Mouse (Mus musculus): Measurements from ENCODE around the gene Aldob. TPM values are rescaled to one million over a fixed set of nuclear protein-coding genes. Genes with fewer than 3 reads are reported as not detected.
"Not testable (repeated sequence)": the region's sequence is repeated elsewhere in the genome, so short reads cannot be mapped to it uniquely, and the experiment has no call there.

The Aldob gene
- polyA plus RNA-seq, 1 experiment from 2014 or later: not detected

GRCm38 (mm10) chr4:49514441-49514840 is 34.9 kb downstream of the Aldob start:
- WGBS: 95% methylated on average over 6 of the region's 6 CpGs
- DNase-seq (ENCODE audit: low spot score, missing footprints): no peak
- no peak overlapping the region for H3K4me3 ChIP-seq (ENCODE audit: low read depth, low read length)
- H3K4me2 ChIP-seq: no peak overlapping the region
- peaks cover 2% of the 10 kb centered on the region; the same call in 1 of the 2 replicates for H3K36me3 ChIP-seq (ENCODE audit: control insufficient read depth, insufficient read depth, low read length)
- no peak overlapping the region for H3K27ac ChIP-seq (ENCODE audit: low read depth, low read length)
- no peaks in the 10 kb centered on the region for H3K4me1 ChIP-seq (ENCODE audit: control insufficient read depth, insufficient read depth, low read length)
- no peaks in the 10 kb centered on the region for H3K9me3 ChIP-seq (ENCODE audit: control insufficient read depth, low read length)
- H3K9ac ChIP-seq (ENCODE audit: low read length): no peak overlapping the region
- H3K27me3 ChIP-seq (ENCODE audit: control insufficient read depth, insufficient read depth, low read length): no peaks in the 10 kb centered on the region
- no peak for ATAC-seq (ENCODE audit: low FRiP score)

- H3K36me3 ChIP-seq (ENCODE audit: control insufficient read depth, insufficient read depth, low read length): peaks cover 2% of the 10 kb centered on the region; the same call in 1 of the 2 replicates
- H3K9me3 ChIP-seq (ENCODE audit: control insufficient read depth, low read length): no peaks in the 10 kb centered on the region
- ATAC-seq (ENCODE audit: low FRiP score) (no peak), DNase-seq (ENCODE audit: low spot score, missing footprints) (peak; percentile 78)
- no peak overlapping the region for H3K9ac ChIP-seq (ENCODE audit: low read length)
- H3K4me3 ChIP-seq (ENCODE audit: low read depth, low read length): no peak overlapping the region
- no peak overlapping the region for H3K4me2 ChIP-seq
- WGBS: 87% methylated on average over 4 of the region's 4 CpGs
- H3K27ac ChIP-seq (ENCODE audit: low read depth, low read length): no peak overlapping the region
- H3K27me3 ChIP-seq (ENCODE audit: control insufficient read depth, insufficient read depth, low read length): no peaks in the 10 kb centered on the region
- H3K4me1 ChIP-seq (ENCODE audit: control insufficient read depth, insufficient read depth, low read length): no peaks in the 10 kb centered on the region
Observed at GRCm38 (mm10) chr4:49512636-49513035, 36.7 kb downstream of the Aldob start.

GRCm38 (mm10) chr4:49510236-49510835 is 39.0 kb downstream of the Aldob start:
- not testable (repeated sequence) for H3K27ac ChIP-seq (ENCODE audit: low read depth, low read length); H3K9ac ChIP-seq (ENCODE audit: low read length); H3K4me1 ChIP-seq (ENCODE audit: control insufficient read depth, insufficient read depth, low read length); H3K4me2 ChIP-seq; H3K9me3 ChIP-seq (ENCODE audit: control insufficient read depth, low read length); DNase-seq (ENCODE audit: low spot score, missing footprints); ATAC-seq (ENCODE audit: low FRiP score); H3K4me3 ChIP-seq (ENCODE audit: low read depth, low read length); H3K27me3 ChIP-seq (ENCODE audit: control insufficient read depth, insufficient read depth, low read length); H3K36me3 ChIP-seq (ENCODE audit: control insufficient read depth, insufficient read depth, low read length)
- 92% methylated on average over 1 of the region's 1 CpGs for WGBS

- WGBS: 91% methylated on average over 2 of the region's 2 CpGs
- H3K36me3 ChIP-seq (ENCODE audit: control insufficient read depth, insufficient read depth, low read length): peaks cover 2% of the 10 kb centered on the region; the same call in 1 of the 2 replicates
- H3K27ac ChIP-seq (ENCODE audit: low read depth, low read length): no peak overlapping the region
- no peak overlapping the region for H3K4me3 ChIP-seq (ENCODE audit: low read depth, low read length)
- H3K9me3 ChIP-seq (ENCODE audit: control insufficient read depth, low read length): no peaks in the 10 kb centered on the region
- H3K27me3 ChIP-seq (ENCODE audit: control insufficient read depth, insufficient read depth, low read length): no peaks in the 10 kb centered on the region
- DNase-seq (ENCODE audit: low spot score, missing footprints) (no peak), ATAC-seq (ENCODE audit: low FRiP score) (no peak)
- H3K4me1 ChIP-seq (ENCODE audit: control insufficient read depth, insufficient read depth, low read length): no peaks in the 10 kb centered on the region
- H3K9ac ChIP-seq (ENCODE audit: low read length): no peak overlapping the region
- H3K4me2 ChIP-seq: no peak overlapping the region
Observed at GRCm38 (mm10) chr4:49509183-49509582, 40.2 kb downstream of the Aldob start.

- H3K4me3 ChIP-seq (ENCODE audit: low read depth, low read length): no peak within 1 kb of the TSS
- DNase-seq (ENCODE audit: low spot score, missing footprints) (no peak), ATAC-seq (ENCODE audit: low FRiP score) (no peak)
- H3K4me2 ChIP-seq: no peak within 1 kb of the TSS
- no peak within 1 kb of the TSS for H3K27ac ChIP-seq (ENCODE audit: low read depth, low read length)
- 84% methylated on average over 3 of the region's 3 CpGs for WGBS
- H3K9me3 ChIP-seq (ENCODE audit: control insufficient read depth, low read length): no peaks in the 10 kb centered on the region
- no peaks in the 10 kb centered on the region for H3K27me3 ChIP-seq (ENCODE audit: control insufficient read depth, insufficient read depth, low read length)
- H3K9ac ChIP-seq (ENCODE audit: low read length): no peak within 1 kb of the TSS
- no peaks in the 10 kb centered on the region for H3K4me1 ChIP-seq (ENCODE audit: control insufficient read depth, insufficient read depth, low read length)
- H3K36me3 ChIP-seq (ENCODE audit: control insufficient read depth, insufficient read depth, low read length): no peaks in the 10 kb centered on the region
Observed at GRCm38 (mm10) chr4:49506386-49506785, 43.0 kb downstream of the Aldob start, which contains the start of gene Baat. Gene Baat (minus strand): TSS chr4:49506557.

- no peak overlapping the region for H3K9ac ChIP-seq (ENCODE audit: low read length)
- H3K4me2 ChIP-seq: no peak overlapping the region
- 89% methylated on average over 1 of the region's 1 CpGs for WGBS
- no peaks in the 10 kb centered on the region for H3K36me3 ChIP-seq (ENCODE audit: control insufficient read depth, insufficient read depth, low read length)
- DNase-seq (ENCODE audit: low spot score, missing footprints): no peak
- no peak for ATAC-seq (ENCODE audit: low FRiP score)
- H3K9me3 ChIP-seq (ENCODE audit: control insufficient read depth, low read length): no peaks in the 10 kb centered on the region
- no peaks in the 10 kb centered on the region for H3K27me3 ChIP-seq (ENCODE audit: control insufficient read depth, insufficient read depth, low read length)
- no peak overlapping the region for H3K27ac ChIP-seq (ENCODE audit: low read depth, low read length)
- no peaks in the 10 kb centered on the region for H3K4me1 ChIP-seq (ENCODE audit: control insufficient read depth, insufficient read depth, low read length)
- H3K4me3 ChIP-seq (ENCODE audit: low read depth, low read length): no peak overlapping the region
Observed at GRCm38 (mm10) chr4:49503563-49503962, 45.8 kb downstream of the Aldob start.

Other genes starting within 250 kb of the Aldob start
- gene Acnat2, start 141.4 kb downstream of the Aldob start, polyA plus RNA-seq (2014; fragmentation: Nextera tagmentation; extraction: Ambion mirVana): not detected in 2 replicates
- gene Acnat1, start 75.6 kb downstream of the Aldob start, polyA plus RNA-seq (2014; fragmentation: Nextera tagmentation; extraction: Ambion mirVana): not detected in 2 replicates
- 0.08 and 0.42 TPM in 2 replicates for gene Baat, start 43.0 kb downstream of the Aldob start, polyA plus RNA-seq (2014; fragmentation: Nextera tagmentation; extraction: Ambion mirVana)
- gene Mrpl50, start 28.5 kb downstream of the Aldob start, polyA plus RNA-seq (2014; fragmentation: Nextera tagmentation; extraction: Ambion mirVana): 97.8 and 108 TPM in 2 replicates
- 14.3 and 16.0 TPM in 2 replicates for gene Zfp189, start 28.4 kb downstream of the Aldob start, polyA plus RNA-seq (2014; fragmentation: Nextera tagmentation; extraction: Ambion mirVana)
- 20.5 and 21.4 TPM in 2 replicates for gene Tmem246, start 48.3 kb upstream of the Aldob start, polyA plus RNA-seq (2014; fragmentation: Nextera tagmentation; extraction: Ambion mirVana)
- 78.7 and 83.1 TPM in 2 replicates for gene Rnf20, start 82.5 kb upstream of the Aldob start, polyA plus RNA-seq (2014; fragmentation: Nextera tagmentation; extraction: Ambion mirVana)
- 0.14 TPM in 1 of 2 replicates, not detected in the other for gene Ppp3r2, start 132.5 kb upstream of the Aldob start, polyA plus RNA-seq (2014; fragmentation: Nextera tagmentation; extraction: Ambion mirVana)

All from midbrain, embryonic 11.5 days (tissue).